Mouse (Mus musculus) kidney, postnatal 10 days (tissue): ENCODE measurements around the gene Nectin3.
"Not testable (repeated sequence)": the region's sequence is repeated elsewhere in the genome, so short reads cannot be mapped to it uniquely, and the experiment has no call there.

Experiments used
- DNase-seq: peaks from one replicate; pipeline ENCODE4 v3.0.0; 2021; ENCODE audit warnings: mixed read lengths

Nectin3 gene

GRCm38 (mm10) chr16:46410739-46411057 is 87.6 kb downstream of the Nectin3 start:
- no peak for DNase-seq

- no peak for DNase-seq
These were observed 88.1 kb downstream of the Nectin3 start for GRCm38 (mm10) chr16:46410053-46410738.

- DNase-seq: no peak
These were observed 90.3 kb downstream of the Nectin3 start for GRCm38 (mm10) chr16:46407997-46408396.

- DNase-seq: no peak
These were observed 91.3 kb downstream of the Nectin3 start for GRCm38 (mm10) chr16:46406844-46407639.

GRCm38 (mm10) chr16:46397945-46398344 is 100.4 kb downstream of the Nectin3 start:
- DNase-seq: no peak

- DNase-seq: no peak
These were observed 108.8 kb downstream of the Nectin3 start for GRCm38 (mm10) chr16:46389415-46390033.

- no peak for DNase-seq
These were observed 109.6 kb downstream of the Nectin3 start for GRCm38 (mm10) chr16:46388527-46389414.

- DNase-seq: no peak
These were observed 114.0 kb downstream of the Nectin3 start for GRCm38 (mm10) chr16:46384279-46384678.

GRCm38 (mm10) chr16:46383344-46383743 is 115.0 kb downstream of the Nectin3 start:
- no peak for DNase-seq

GRCm38 (mm10) chr16:46376575-46376974 is 121.8 kb downstream of the Nectin3 start:
- no peak for DNase-seq

- no peak for DNase-seq
These were observed 136.3 kb downstream of the Nectin3 start for GRCm38 (mm10) chr16:46362022-46362421.

GRCm38 (mm10) chr16:46357658-46358057 is 140.7 kb downstream of the Nectin3 start:
- not testable (repeated sequence) for DNase-seq

- no peak for DNase-seq
These were observed 141.7 kb downstream of the Nectin3 start for GRCm38 (mm10) chr16:46356663-46357062.
